Mouse (Mus musculus) midbrain, embryonic 15.5 days (tissue): Measurements from ENCODE around the gene Rpl23a. TPM values are rescaled to one million over a fixed set of nuclear protein-coding genes. Genes with fewer than 3 reads are reported as not detected.
A peak's percentile ranks its signal among the peaks of the same experiment; 100 is the strongest.

Source experiments
- ATAC-seq: fragments of 200-750 bp; cut with Nextera tagmentation; replicated peaks from 2 replicates; pipeline ENCODE4 v1.8.0; 2017; ENCODE audit warnings: moderate TSS enrichment
- H3K27ac ChIP-seq: fragments of 300-500 bp; sonication (generic); 2 replicates; pipeline ENCODE4 v1.5.1; 2015; ENCODE audit warnings: mild to moderate bottlenecking, inconsistent platforms
- H3K27me3 ChIP-seq: fragments of 300-500 bp; sonication (generic); replicated peaks from 2 replicates; pipeline ENCODE4 v1.6.1; 2015; ENCODE audit warnings: inconsistent platforms
- H3K36me3 ChIP-seq: fragments of 300-500 bp; sonication (generic); replicated peaks from 2 replicates; pipeline ENCODE4 v1.6.1; 2015; ENCODE audit warnings: inconsistent platforms
- H3K4me1 ChIP-seq: fragments of 300-500 bp; sonication (generic); 2 replicates; pipeline ENCODE4 v1.6.1; 2015; ENCODE audit warnings: inconsistent platforms
- H3K4me2 ChIP-seq: fragments of 300-500 bp; sonication (generic); 2 replicates; pipeline ENCODE4 v1.6.1; 2015; ENCODE audit warnings: inconsistent platforms, mild to moderate bottlenecking, moderate library complexity
- H3K4me3 ChIP-seq: fragments of 300-500 bp; sonication (generic); 2 replicates; pipeline ENCODE4 v1.5.1; 2015; ENCODE audit warnings: mild to moderate bottlenecking, inconsistent platforms
- H3K9ac ChIP-seq: fragments of 300-500 bp; sonication (generic); 2 replicates; pipeline ENCODE4 v1.6.1; 2015; ENCODE audit warnings: mild to moderate bottlenecking, inconsistent platforms
- H3K9me3 ChIP-seq: fragments of 300-500 bp; sonication (generic); 2 replicates; pipeline ENCODE4 v1.6.1; 2016; ENCODE audit warnings: inconsistent platforms
- WGBS: fragments of 180-500 bp; shearing (Covaris S2); methylation state at CpG from one replicate; pipeline ENCODE4 v1.1.7; 2015; ENCODE audit warnings: mixed read lengths; 5-methylcytosine and 5-hydroxymethylcytosine counted together
- polyA plus RNA-seq: library from polyadenylated mRNA; unstranded; fragments of >200 nt; fragmentation: Nextera tagmentation; extraction: Ambion mirVana; gene quantifications from 2 replicates; pipeline ENCODE4 v1.2.1, GENCODE M21; 2015

The Rpl23a gene
- polyA plus RNA-seq, 1 experiment from 2014 or later, result 703 TPM

DNA sequence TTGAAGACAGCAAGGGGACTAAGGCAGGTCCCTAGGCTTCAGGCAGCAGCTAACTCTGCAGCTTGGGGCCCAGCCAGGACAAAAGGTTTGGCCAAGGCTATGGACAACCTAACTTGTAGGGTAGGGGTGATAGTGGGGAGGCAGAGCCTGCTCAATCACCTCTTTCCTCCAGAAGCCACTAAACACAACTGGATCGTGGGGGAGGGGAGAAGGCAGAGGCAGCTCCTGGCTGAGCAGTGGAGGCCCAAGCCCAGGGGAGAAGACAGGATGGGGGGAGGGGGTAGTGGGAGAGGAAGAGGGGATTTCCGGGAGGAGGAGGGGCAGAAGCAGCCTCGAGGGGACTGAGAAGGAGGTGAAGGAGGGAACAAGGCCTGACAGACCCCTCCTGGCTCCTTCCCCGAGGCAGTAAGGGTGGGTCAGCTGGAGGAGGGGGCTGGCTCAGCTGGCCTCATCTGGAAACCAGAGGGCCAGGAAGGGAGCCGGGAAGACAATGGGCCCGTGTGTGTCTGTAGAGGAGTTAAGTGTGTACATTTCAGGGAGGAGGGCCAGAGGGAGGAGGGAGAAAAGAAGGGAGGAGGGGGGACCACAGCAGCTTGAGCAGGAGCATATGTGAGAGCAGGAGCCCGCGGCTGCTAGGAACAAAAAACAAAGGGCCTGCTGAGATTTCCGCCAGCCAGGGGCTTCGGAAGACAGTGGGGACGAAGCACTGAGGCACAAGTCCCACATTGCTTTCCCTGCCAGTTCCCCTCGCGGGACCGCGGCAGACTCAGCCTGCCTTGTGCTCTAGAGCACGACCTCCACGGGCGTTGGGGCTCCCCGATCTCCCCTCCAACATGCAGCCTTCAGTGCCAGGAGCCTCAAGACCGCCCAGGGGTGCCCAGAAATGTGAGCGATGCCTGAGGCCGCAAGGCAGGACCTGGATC lies 19.4 kb downstream of the Rpl23a start:
- H3K27me3 ChIP-seq, result no peaks in the 10 kb centered on the region
- peak overlapping the region; percentile 95 for H3K9ac ChIP-seq
- under 1% methylated on average over 22 of the region's 22 CpGs for WGBS
- peaks cover 15% of the 10 kb centered on the region for H3K36me3 ChIP-seq
- peaks cover 33% of the 10 kb centered on the region for H3K4me1 ChIP-seq
- peak overlapping the region; percentile 92 for H3K27ac ChIP-seq
- H3K9me3 ChIP-seq, result no peaks in the 10 kb centered on the region
- peak; percentile 18 for ATAC-seq
- peak overlapping the region; percentile 69 for H3K4me3 ChIP-seq
- peak overlapping the region; percentile 72 for H3K4me2 ChIP-seq

DNA sequence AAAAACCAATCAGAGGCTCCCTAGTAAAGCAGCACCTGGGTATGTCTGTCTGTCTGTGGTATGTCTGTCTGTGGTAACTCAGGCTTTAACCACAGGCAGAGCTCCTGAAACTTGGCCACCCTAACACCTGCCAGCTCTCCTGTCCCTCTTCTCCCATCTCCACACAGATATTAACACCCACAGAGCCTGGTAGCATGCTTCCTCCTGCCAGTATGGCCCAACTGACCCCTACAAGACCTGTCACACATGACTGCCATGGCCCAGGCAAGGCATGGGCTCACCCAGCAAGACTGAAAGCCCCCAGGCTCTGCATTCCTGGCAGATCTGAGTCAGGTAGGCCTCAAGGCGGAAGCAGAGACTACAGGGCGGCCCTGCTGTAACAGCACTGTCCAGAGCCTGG lies 20.3 kb downstream of the Rpl23a start:
- no peaks in the 10 kb centered on the region for H3K27me3 ChIP-seq
- peak overlapping the region; percentile 72 for H3K4me2 ChIP-seq
- ATAC-seq, result no peak
- no peaks in the 10 kb centered on the region for H3K9me3 ChIP-seq
- peaks cover 40% of the 10 kb centered on the region for H3K4me1 ChIP-seq
- WGBS, result 86% methylated on average over 2 of the region's 2 CpGs
- H3K27ac ChIP-seq, result peak overlapping the region; percentile 92
- H3K36me3 ChIP-seq, result peaks cover 21% of the 10 kb centered on the region
- H3K9ac ChIP-seq, result peak overlapping the region; percentile 95
- peak overlapping the region; percentile 69 for H3K4me3 ChIP-seq

DNA sequence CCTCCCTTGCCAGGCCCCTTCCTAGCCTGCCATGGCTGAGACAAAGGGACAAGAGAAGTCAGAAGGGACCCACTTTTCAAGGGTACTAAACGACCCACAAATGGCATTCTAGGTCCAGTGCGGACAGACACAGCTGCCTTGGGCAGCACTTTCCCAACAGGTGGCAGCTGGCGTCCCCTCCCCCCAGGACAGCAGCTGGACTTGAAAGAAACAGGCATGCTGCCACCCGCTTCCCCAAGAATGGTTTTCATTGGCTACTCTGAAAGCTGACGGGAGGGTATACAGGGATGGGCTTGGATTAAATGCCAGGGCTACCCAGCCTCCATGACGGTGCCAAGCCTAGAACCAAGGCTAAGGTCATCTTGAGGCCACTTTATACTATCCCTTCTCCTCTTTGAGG lies 20.9 kb downstream of the Rpl23a start:
- Histone ChIP-seq H3K4me3 (peak overlapping the region; percentile 69), H3K4me1 (peaks cover 40% of the 10 kb centered on the region), H3K9me3 (no peaks in the 10 kb centered on the region), H3K27ac (peak overlapping the region; percentile 92), H3K36me3 (peaks cover 24% of the 10 kb centered on the region), H3K9ac (0 out of 2 replicates have a peak overlapping the region, but pooled peaks have one; percentile 95), H3K27me3 (no peaks in the 10 kb centered on the region), H3K4me2 (peak overlapping the region; percentile 72)
- 32% methylated on average over 6 of the region's 6 CpGs for WGBS
- ATAC-seq, result no peak

DNA sequence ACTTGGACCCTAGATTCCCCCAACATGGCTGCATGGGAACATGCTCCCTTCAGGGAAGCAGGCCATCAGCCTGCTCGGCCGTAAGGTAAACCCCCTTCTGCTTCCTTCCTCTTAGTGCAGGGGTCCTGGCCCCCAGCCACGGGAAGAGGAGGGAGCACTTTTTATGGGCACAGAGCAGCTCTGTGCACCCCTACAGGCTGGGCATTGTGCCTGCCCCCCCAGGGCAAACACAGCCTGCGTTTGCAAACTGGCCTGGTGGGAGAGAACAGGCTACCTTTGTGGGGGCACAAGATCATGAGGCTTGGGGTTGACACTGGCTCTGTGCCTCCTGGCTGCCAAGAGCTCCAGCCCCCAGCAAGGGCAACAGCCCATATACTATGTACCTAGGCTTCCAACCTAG lies 21.4 kb downstream of the Rpl23a start:
- H3K4me1 ChIP-seq, result peaks cover 40% of the 10 kb centered on the region
- H3K9me3 ChIP-seq, result no peaks in the 10 kb centered on the region
- WGBS, result 68% methylated on average over 4 of the region's 4 CpGs
- peak overlapping the region; percentile 92 for H3K27ac ChIP-seq
- H3K27me3 ChIP-seq, result no peaks in the 10 kb centered on the region
- no peak overlapping the region for H3K9ac ChIP-seq
- 0 out of 2 replicates have a peak overlapping the region, but pooled peaks have one; percentile 69 for H3K4me3 ChIP-seq
- H3K36me3 ChIP-seq, result peaks cover 24% of the 10 kb centered on the region
- ATAC-seq, result no peak
- peak overlapping the region; percentile 72; the same call in 1 of the 2 replicates for H3K4me2 ChIP-seq

DNA sequence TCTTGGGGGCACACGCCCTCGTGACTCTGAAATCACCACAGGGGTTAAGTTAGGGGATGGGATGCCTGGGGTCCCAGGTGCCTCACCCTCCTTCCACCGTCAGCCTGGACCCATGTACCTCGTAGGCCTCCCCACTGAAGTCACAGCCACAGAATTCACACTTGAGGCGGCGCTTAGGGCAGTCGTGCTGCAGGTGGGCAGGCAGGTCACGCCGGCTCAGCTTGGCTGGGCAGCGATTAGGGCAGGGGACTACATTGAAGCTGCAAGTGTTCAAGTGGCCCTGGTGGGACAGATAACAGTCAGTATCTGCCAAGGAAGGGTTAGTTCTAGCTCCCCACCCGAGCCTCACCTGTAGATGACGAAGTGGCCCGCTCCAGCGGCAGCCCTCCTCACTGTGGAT lies 22.2 kb downstream of the Rpl23a start:
- no peak overlapping the region for H3K27ac ChIP-seq

DNA sequence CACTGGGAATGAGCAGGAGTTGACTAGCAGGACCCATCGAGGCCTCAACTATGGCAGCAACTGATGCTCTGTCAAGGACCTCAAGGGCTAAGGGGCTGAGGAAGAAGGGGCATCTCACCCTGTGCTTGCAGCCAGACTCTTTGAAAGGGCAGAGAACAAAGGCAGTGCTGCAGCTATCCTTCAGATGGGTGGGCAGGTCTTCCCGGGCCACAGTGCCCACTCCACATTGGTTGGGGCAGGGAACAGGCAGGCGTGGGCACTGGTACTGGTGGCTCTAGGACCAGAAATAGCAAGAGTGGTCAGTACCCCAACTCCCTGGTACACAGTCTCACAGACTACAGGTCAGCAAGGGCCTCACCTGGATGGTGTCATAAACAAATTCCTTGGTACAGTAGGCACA lies 22.7 kb downstream of the Rpl23a start:
- H3K27me3 ChIP-seq, result no peaks in the 10 kb centered on the region
- peaks cover 33% of the 10 kb centered on the region for H3K4me1 ChIP-seq
- WGBS, result 87% methylated on average over 3 of the region's 3 CpGs
- H3K9me3 ChIP-seq, result no peaks in the 10 kb centered on the region
- H3K4me2 ChIP-seq, result no peak overlapping the region
- no peak overlapping the region for H3K4me3 ChIP-seq
- H3K27ac ChIP-seq, result peak overlapping the region; percentile 23; the same call in 1 of the 2 replicates
- no peak overlapping the region for H3K9ac ChIP-seq
- ATAC-seq, result no peak
- peaks cover 29% of the 10 kb centered on the region for H3K36me3 ChIP-seq

More for the DNA sequence above, 22.2 kb downstream of the Rpl23a start:
- Histone ChIP-seq H3K4me3 (no peak overlapping the region), H3K9me3 (no peaks in the 10 kb centered on the region), H3K27me3 (no peaks in the 10 kb centered on the region), H3K9ac (no peak overlapping the region), H3K36me3 (peaks cover 27% of the 10 kb centered on the region), H3K4me1 (peaks cover 38% of the 10 kb centered on the region), H3K4me2 (no peak overlapping the region)
- WGBS, result 87% methylated on average over 14 of the region's 14 CpGs
- no peak for ATAC-seq

DNA sequence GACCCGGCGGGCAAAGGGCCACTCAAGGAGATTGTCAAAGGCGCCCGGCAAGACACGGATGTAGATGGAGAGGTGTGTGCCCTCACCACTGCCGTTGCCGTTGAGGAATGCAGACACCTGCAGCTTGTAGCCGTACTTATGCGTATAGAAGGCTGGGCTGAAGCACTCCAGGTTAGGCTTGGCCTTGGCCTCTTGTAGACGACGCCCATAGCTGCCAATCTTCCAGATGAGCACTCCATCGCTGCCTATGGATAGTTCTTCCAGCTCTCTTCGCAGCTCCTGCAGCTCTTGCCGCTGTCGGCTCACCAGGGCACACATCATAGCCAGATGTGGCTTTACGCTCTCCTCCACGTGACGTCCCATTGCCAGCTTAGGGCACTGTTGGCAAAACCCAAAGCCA lies 23.2 kb downstream of the Rpl23a start:
- 88% methylated on average over 18 of the region's 18 CpGs for WGBS
- H3K27ac ChIP-seq, result no peak overlapping the region; the same call in 1 of the 2 replicates
- no peaks in the 10 kb centered on the region for H3K9me3 ChIP-seq
- no peak overlapping the region for H3K9ac ChIP-seq
- peaks cover 30% of the 10 kb centered on the region for H3K36me3 ChIP-seq
- no peaks in the 10 kb centered on the region for H3K27me3 ChIP-seq
- H3K4me1 ChIP-seq, result peaks cover 32% of the 10 kb centered on the region
- ATAC-seq, result no peak
- H3K4me3 ChIP-seq, result no peak overlapping the region
- no peak overlapping the region for H3K4me2 ChIP-seq

DNA sequence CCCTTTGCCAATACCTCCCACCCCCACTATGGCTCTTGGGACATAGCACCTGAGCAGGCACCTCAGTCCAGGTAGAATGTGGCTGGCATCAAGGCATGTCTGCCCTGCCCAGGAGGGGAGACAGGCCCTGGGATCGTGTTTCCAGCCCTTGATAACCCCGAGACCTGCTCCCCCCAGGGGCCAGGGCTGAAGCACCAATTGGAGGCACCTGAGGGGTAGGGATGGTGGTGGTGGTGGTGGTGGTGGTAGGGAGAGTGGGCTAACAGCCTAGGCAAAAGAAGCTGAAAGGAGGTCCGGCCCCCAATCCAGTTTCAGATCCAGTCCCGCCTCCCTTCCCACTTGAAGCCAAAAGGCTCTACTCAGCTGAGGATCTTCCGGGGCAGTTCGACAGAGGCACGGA lies 23.8 kb downstream of the Rpl23a start:
- Histone ChIP-seq H3K27ac (no peak overlapping the region), H3K27me3 (no peaks in the 10 kb centered on the region), H3K9me3 (no peaks in the 10 kb centered on the region), H3K4me1 (peaks cover 32% of the 10 kb centered on the region), H3K4me3 (no peak overlapping the region), H3K36me3 (peaks cover 36% of the 10 kb centered on the region), H3K9ac (no peak overlapping the region), H3K4me2 (no peak overlapping the region)
- WGBS, result 84% methylated on average over 7 of the region's 7 CpGs
- 0 out of 2 replicates have a peak, but pooled peaks have one; percentile 5 for ATAC-seq

DNA sequence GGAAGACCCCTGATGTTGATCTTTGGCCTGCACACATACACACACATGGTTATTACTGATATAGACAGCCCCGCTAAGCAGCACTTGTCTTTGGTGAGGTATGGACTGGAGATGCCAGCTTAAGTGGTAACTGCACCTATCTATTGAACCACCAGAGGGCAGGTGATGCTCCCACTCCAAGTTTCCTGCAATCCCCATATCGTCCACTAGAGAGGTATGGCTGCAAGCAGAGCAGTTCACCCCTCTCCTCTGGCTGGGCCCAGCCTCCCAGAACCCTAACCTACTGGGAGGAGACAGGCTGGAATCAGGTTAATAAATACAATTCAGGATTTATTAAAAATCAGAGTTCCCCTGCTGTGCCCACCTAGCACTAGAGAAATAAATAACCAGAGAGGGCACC lies 24.3 kb downstream of the Rpl23a start:
- no peak overlapping the region for H3K9ac ChIP-seq
- no peak overlapping the region for H3K27ac ChIP-seq
- peaks cover 39% of the 10 kb centered on the region for H3K36me3 ChIP-seq
- peaks cover 32% of the 10 kb centered on the region for H3K4me1 ChIP-seq
- no peak overlapping the region for H3K4me2 ChIP-seq
- no peaks in the 10 kb centered on the region for H3K9me3 ChIP-seq
- 38% methylated on average over 2 of the region's 2 CpGs for WGBS
- no peak overlapping the region for H3K4me3 ChIP-seq
- H3K27me3 ChIP-seq, result no peaks in the 10 kb centered on the region
- ATAC-seq, result peak; percentile 38

DNA sequence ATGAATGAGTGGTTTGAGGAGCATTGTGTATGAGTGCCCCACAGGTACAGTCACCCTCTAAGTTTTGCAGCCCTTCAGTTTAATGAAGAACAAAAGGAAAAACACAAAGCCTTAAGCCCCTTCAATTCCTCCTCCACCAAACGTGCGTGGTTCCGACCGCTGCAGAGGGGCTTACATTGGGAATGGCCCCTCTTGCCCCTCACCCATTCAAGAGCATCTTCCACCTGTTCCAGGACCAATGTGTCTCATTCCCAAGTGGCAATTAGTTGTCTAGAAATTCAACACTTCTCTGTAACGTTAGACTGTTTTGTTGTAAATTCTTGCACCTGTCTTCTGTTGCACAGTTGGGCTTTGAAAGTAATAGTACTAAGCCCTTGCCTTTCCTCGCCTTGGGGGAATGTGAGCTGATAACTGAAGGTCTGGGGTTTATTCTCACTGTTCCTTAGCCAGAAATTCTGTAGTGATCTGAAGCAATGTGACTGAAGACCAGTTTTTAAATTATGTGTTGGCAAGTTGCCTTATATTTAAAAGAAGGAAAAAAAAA lies 27.2 kb downstream of the Rpl23a start:
- 68% methylated on average over 6 of the region's 6 CpGs for WGBS
- H3K4me2 ChIP-seq, result no peak overlapping the region
- peaks cover 39% of the 10 kb centered on the region for H3K36me3 ChIP-seq
- no peaks in the 10 kb centered on the region for H3K9me3 ChIP-seq
- no peak overlapping the region for H3K27ac ChIP-seq
- no peak overlapping the region for H3K4me3 ChIP-seq
- H3K4me1 ChIP-seq, result peaks cover 24% of the 10 kb centered on the region
- no peaks in the 10 kb centered on the region for H3K27me3 ChIP-seq
- ATAC-seq, result no peak
- no peak overlapping the region for H3K9ac ChIP-seq

DNA sequence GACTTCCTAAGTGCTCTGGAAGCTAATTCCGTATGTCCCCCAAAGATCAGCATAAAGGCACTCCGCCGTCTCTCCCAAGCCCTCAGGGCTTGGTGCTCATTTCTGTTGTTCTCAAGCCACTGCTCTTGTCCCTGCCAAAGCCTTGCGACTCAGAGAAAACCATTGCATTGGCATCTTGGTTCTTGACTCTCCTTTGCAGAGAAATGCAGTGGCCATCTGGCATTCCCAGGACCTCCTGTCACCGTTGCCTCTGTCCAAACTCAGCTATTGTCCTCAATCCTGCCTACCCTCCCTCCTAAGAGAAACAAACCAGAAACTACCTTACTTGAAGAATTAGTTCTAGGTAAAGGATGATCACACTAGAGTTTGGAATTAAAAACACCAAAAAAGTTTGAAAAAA lies 27.7 kb downstream of the Rpl23a start:
- Histone ChIP-seq H3K36me3 (peaks cover 33% of the 10 kb centered on the region), H3K9me3 (no peaks in the 10 kb centered on the region), H3K4me1 (peaks cover 24% of the 10 kb centered on the region)

DNA sequence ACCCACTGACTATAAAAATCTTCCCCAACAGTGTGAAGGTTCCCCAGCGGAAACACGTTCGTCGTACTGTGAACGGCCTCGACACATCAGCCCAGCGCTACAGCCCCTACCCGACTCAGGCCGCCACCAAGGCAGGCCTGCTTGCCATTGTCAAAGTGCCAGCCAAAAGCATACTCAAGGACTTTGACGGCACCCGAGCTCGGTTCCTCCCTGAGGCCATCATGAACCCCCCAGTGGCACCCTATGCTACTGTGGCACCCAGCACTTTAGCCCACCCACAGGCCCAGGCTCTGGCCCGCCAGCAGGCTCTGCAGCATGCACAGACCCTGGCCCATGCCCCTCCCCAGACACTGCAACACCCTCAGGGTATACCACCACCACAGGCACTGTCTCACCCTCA lies 29.6 kb downstream of the Rpl23a start:
- no peak overlapping the region for H3K4me3 ChIP-seq
- H3K9me3 ChIP-seq, result no peaks in the 10 kb centered on the region
- H3K27ac ChIP-seq, result peak overlapping the region; percentile 71
- H3K9ac ChIP-seq, result no peak overlapping the region
- peaks cover 32% of the 10 kb centered on the region for H3K36me3 ChIP-seq
- peaks cover 22% of the 10 kb centered on the region for H3K4me1 ChIP-seq
- WGBS, result 73% methylated on average over 13 of the region's 13 CpGs
- H3K4me2 ChIP-seq, result no peak overlapping the region
- 0 out of 2 replicates have a peak, but pooled peaks have one; percentile 24 for ATAC-seq
- H3K27me3 ChIP-seq, result no peaks in the 10 kb centered on the region

More for the DNA sequence above, 27.7 kb downstream of the Rpl23a start:
- Histone ChIP-seq H3K4me2 (no peak overlapping the region), H3K27ac (no peak overlapping the region), H3K9ac (no peak overlapping the region), H3K27me3 (no peaks in the 10 kb centered on the region), H3K4me3 (no peak overlapping the region)
- no peak for ATAC-seq
- WGBS, result 74% methylated on average over 5 of the region's 5 CpGs
